Mouse (Mus musculus) regulatory T cell (primary cell): ENCODE results near the gene Tpp2.
"Not testable (repeated sequence)": the region's sequence is repeated elsewhere in the genome, so short reads cannot be mapped to it uniquely, and the experiment has no call there.

Source experiments
- in situ Hi-C: fragments of 300-600 bp; cut with MboI, MseI; formaldehyde crosslinking; loops from one replicate; pipeline ENCODE4 v1.15.1; 2025; ENCODE audit warnings: high pct_unique_total_duplicates

The Tpp2 gene

GRCm38 (mm10) chr1:43933488-43934415, at the start of gene Tpp2:
Gene Tpp2, plus strand, starts transcription at chr1:43933647.
- in situ Hi-C loops = loop anchor here (5.0 to 10.0 kb wide), 2 partner anchors 106 to 1861 kb away; partner anchors contain the start of genes Uxs1 and Wdr75

DNA sequence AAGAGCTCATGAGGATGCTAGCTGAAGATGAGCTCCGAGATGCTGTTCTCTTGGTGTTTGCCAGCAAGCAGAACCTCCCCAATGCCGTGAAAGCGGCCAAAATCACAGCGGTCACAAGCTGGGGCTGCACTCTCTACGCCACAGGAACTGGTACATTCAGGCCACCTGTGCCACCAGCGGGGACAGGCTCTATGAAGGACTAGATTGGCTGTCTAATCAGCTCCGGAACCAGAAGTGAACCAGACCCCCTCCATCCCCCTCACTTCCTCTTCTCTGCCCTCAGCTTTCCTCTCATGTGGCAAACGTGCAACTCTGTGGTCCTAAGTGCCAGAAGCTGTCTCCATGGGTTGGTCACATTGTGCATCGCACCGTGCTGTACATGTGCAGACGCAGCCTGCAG, 45.1 kb upstream of the Tpp2 start:
- in situ Hi-C loops = not testable (repeated sequence)

GRCm38 (mm10) chr1:43895742-43896141, 37.7 kb upstream of the Tpp2 start:
- in situ Hi-C loops = no loop called here

DNA sequence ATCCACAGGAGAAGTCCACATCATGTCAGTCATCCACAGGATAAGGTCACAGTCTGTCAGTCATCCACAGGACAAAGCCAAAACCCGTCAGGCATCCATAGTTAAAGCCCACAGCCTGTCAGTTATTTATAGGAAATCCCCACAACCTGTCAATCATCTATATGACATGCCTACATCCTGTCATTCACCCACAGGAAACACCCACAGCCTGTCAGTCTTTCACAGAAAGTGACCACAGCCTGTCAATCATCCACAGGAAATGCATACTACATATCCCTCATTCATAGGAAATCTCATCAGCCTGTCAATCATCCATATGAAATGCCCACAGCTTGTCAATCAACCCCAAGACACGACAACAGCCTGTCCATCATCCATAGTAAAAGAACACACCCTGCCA, 36.3 kb upstream of the Tpp2 start:
- in situ Hi-C loops = no loop called here

GRCm38 (mm10) chr1:43897987-43898386, 35.5 kb upstream of the Tpp2 start:
- in situ Hi-C loops = no loop called here

DNA sequence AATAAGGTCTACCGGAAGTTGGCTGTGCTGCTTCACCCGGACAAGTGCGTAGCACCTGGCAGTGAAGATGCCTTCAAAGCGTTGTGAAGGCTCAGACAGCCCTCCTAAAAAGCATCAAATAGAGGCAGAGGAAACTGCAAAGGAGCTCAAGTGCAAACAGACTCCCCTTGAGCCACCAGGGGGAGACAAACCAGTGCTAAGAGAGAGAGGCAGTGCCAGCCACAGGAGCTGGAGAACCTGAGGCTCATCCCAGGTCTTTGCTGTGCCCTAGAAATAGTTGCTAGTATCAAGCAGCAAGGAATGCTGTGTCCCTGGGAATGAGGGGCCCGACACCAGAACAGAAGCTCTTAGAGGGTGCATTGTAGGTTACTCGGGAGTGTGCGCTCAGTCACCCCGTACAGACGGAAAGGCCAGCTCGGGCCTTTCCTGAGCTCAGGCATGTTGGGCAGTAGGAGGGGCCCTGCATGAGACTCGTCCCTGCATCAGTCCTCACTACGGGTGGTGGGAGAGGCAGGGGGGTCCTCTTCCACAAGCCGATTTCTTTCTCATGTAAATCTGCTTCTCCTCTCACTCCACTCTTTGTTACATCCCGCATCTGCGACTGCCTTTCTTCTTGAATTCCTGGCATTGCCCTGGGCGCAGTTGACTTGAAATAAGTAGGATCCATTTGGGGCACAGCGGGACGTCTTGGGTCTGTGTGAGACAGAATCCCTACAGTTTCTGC, 34.3 kb upstream of the Tpp2 start:
- in situ Hi-C loops = no loop called here

DNA sequence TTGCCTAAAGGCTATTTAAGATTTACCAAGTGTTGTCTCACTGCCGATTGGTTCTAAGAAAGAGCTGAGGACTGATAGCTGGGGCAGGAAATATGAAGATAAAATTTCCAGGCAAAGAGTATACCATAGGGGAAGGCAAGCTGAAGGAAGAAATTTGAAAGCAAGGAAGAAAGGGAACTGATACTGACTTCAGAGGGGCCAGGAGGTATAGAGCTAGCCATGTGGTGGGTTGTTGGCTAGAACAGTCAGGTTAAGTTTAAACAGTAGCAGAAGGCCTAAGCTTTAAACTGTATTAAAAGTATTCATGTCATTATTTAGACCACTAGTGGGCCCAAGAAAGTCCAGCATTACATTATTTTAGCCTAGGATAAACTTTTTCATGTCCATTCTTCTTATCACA, 31.0 kb upstream of the Tpp2 start:
- in situ Hi-C loops = no loop called here

GRCm38 (mm10) chr1:43902855-43903254, 30.6 kb upstream of the Tpp2 start:
- in situ Hi-C loops = no loop called here

DNA sequence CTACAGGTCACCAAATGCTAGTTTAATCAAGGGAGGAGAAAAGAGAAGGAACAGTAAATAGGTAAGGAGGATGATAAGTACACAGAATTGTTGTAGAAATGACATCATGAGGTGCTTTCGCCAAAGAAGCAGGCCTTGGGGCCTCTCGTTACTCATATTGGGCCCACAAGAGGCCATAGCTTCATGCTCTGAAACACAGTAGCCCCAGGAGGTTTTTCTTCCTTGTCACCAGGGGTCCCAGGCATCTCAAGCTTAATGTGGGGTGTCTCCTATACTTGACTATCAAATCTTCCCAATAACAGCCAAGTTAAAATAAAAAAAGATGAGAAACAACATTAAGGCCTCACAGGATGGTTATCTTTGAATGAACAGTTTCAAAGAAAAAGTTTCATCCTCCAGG, 18.0 kb upstream of the Tpp2 start:
- in situ Hi-C loops = no loop called here

DNA sequence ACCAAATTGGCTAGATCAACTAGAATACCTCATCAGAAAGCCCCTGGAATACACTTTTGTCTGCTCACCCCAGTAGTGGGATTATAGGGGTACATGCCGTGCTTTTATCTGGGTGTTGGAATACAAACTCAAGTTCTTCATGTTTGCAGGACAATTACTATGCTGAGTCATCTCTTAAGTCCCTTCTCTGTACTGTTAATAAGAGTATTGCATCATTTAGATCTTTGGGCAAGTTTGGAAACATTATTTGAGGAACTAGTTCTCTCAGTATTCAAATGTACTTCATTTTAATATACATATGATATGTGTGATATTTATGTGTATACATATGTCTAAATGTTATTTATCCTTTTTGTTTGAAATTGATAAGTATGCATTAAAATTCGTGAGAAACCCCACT, 16.6 kb upstream of the Tpp2 start:
- in situ Hi-C loops = no loop called here

- in situ Hi-C loops = loop anchor here (5.0 to 10.0 kb wide), 2 partner anchors 107 to 1860 kb away; partner anchors contain the start of genes Uxs1 and Wdr75
Measured at GRCm38 (mm10) chr1:43934416-43934810, 966 bp downstream of the Tpp2 start.

- in situ Hi-C loops = loop anchor here (10.0 kb wide), 1 partner anchor 1855 kb away; the partner anchor contains the start of gene Wdr75
Measured at GRCm38 (mm10) chr1:43939310-43939709, 5.9 kb downstream of the Tpp2 start.

DNA sequence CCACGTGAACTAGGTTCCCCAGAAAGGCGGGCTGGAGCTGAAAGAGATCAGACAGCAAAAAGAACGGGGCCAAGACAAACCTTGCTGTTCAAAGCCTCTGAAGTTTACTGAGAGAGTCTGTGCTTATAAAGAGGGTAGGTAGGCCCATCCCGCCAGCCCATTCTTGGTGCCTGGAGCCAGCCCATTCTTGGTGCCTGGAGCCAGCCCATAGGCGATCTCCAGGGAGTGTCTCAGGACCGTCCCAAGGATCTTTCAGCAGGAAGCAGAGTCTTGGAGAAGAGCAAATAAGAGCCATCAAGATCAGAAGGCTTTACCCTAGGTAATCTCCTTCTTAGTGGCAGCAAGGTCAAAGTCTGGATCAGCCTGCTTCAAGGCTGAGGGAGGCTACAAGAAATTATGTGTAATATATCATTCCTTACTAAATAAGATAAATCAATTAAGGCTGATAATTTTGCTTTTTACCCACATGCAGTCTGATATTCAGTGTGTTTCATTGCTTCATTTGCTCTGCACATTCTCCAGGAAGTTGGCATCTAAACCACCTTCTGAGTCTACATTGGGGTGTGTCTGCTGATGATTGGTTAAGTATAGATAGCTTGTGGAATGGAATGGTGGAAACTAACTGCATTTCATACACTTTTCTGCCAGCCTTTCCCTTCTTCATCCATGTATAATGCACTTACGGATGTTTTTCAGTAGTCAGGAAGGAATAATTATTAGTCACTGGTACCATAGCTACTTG, 8.2 kb downstream of the Tpp2 start:
- in situ Hi-C loops = no loop called here

GRCm38 (mm10) chr1:43942814-43943213, 9.4 kb downstream of the Tpp2 start:
- in situ Hi-C loops = no loop called here

GRCm38 (mm10) chr1:43953679-43954078, 20.2 kb downstream of the Tpp2 start:
- in situ Hi-C loops = no loop called here

DNA sequence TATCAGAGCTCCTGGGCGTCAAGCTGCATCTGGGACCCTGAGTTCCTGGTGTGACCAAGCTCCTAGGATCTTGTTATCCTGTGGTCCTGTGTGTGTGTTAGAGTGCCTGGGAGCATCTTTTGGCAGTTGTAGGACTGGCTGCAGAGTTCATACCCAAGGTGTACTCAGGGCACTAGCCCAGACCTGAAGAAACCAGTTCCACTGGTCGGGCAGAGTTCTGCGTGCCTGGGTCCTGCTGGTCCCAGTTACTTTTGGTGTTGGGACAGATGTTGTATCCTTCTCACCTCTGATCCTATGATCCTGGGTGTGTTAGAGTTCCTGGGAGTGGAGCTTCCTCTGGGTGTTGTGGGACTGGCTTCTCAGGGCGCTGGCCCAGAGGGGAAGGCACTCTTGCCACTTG, 30.9 kb downstream of the Tpp2 start:
- in situ Hi-C loops = loop anchor here (5.0 kb wide), 1 partner anchor 98 kb away; the partner anchor contains the start of gene Gm8251

DNA sequence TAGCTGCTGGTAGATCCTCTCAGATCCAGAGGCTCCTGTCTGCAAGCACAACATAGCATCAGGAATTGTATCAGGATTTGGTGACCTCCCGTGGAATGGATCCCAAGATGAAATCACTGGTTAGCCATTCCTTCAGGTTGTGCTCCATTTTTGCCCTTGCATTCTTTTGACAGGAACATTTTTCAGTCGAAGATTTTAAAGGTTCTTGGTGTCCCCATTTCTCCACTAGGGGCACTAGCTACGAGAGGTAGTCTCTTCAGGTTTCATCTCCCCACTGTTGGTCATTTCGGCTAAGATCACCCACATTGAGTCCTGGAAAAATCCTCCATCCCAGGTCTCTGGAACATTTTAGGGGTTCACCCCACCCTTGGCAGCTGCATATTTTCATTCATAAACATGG, 33.3 kb downstream of the Tpp2 start:
- in situ Hi-C loops = no loop called here

DNA sequence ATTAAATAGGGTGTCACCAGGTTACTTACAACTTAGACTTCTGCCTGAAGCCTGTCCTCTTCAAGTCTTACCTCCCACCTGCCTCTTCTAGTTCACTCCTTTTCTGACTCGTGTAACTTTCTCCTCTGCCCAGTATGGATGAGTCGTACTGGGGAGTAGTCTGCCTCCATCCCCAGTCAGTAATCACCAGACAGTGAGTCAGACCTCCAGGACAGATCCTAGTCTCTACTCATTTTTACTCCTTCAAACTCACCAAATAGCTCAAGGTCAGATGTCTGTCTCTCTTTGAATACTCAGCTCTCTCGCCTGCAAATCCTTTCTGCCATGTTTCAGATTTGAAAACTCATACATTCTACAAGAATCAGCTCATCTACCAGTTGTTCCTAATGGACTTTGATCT, 35.9 kb downstream of the Tpp2 start:
- in situ Hi-C loops = no loop called here

DNA sequence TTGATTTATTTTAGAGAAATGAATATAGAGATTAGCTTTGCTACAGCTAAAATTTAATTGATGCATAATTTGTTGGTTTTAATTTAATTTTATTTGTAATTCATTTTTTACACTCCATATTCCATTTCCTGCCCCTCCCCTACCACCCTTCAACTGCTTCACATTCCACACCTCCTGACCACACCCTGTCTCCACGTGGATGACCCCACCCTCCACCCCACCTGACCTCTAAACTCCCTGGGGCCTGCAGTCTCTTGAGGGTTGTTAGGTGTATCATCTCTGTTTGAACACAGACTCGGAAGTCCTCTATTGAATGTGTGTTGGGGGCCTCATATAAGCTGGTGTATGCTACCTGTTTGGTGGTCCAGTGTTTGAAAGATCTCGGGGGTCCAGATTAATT, 37.6 kb downstream of the Tpp2 start:
- in situ Hi-C loops = no loop called here

DNA sequence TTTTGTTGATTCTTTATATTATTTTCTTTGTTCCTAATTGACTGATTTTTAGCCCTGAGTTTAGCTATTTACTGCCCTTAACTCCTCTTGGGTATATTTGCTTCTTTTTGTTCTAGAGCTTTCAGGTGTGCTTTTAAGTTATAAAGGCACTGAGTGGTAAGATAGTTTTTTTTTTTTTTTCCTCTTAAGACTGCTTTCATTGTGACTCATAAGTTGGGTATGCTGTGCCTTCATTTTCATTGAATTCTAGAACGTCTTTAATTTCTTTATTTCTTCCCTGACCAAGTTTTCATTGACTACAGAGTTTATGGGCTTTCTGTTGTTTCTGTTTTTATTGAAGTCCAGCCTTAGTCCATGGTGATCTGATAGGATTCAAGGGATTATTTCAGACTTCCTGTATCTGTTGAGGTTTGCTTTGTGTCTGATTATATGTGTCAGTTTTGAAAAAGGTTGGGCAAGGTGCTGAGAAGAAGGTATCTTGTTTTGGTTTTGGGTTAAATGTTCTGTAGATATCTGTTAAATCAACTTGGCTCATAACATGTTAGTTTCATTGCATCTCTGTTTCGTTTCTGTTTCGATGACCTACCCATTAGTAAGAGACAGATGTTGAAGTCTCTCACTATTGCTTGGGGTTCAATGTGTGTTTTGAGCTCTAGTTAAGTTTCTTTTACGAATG, 63.6 kb downstream of the Tpp2 start:
- in situ Hi-C loops = no loop called here

DNA sequence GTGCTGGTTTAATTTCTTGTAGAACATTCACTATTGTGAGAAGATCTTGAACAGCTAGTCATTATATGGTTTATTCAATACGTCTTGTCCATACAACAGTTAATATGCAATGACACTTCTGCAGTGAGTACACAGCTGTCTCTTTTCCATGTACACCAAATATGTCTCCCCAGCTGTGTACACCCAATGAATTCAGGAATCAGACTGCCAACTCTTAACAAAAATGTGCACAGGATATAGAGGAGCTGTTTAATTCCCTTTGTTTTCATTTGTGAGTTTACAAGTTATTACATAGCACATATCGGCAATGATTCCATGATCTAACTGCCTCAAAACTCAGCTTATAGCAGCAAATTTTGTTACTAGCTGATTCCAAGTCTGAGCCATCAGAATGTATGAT, 71.1 kb downstream of the Tpp2 start:
- in situ Hi-C loops = no loop called here
